Mouse (Mus musculus) midbrain, embryonic 11.5 days (tissue): ENCODE measurements around the gene Hoxb5. TPM values are rescaled to one million over a fixed set of nuclear protein-coding genes. Genes with fewer than 3 reads are reported as not detected.

Source experiments
- ATAC-seq: fragments of 200-750 bp; cut with Nextera tagmentation; 2 replicates; pipeline ENCODE4 v1.8.0; 2017; ENCODE audit warnings: moderate TSS enrichment, moderate library complexity; ENCODE audit not compliant: low FRiP score
- DNase-seq: peaks from one replicate; pipeline ENCODE4 v3.0.0; 2015; ENCODE audit warnings: low spot score; ENCODE audit errors: missing footprints
- H3K27ac ChIP-seq: fragments of 300-500 bp; sonication (generic); 2 replicates; pipeline ENCODE4 v1.5.1; 2014; ENCODE audit warnings: low read depth, low read length
- H3K27me3 ChIP-seq: fragments of 300-500 bp; sonication (generic); 2 replicates; pipeline ENCODE4 v1.6.1; 2014; ENCODE audit warnings: mild to moderate bottlenecking, low read length, moderate library complexity, mixed read lengths; ENCODE audit not compliant: control insufficient read depth, insufficient read depth
- H3K36me3 ChIP-seq: fragments of 300-500 bp; sonication (generic); 2 replicates; pipeline ENCODE4 v1.6.1; 2014; ENCODE audit warnings: mild to moderate bottlenecking, low read length, moderate library complexity, mixed read lengths; ENCODE audit not compliant: control insufficient read depth, insufficient read depth
- H3K4me1 ChIP-seq: fragments of 300-500 bp; sonication (generic); 2 replicates; pipeline ENCODE4 v1.6.1; 2014; ENCODE audit warnings: low read length; ENCODE audit not compliant: control insufficient read depth, insufficient read depth
- H3K4me2 ChIP-seq: fragments of 300-500 bp; sonication (generic); 2 replicates; pipeline ENCODE4 v1.6.1; 2014; ENCODE audit warnings: mild to moderate bottlenecking, moderate library complexity
- H3K4me3 ChIP-seq: fragments of 300-500 bp; sonication (generic); 2 replicates; pipeline ENCODE4 v1.5.1; 2014; ENCODE audit warnings: low read depth, low read length
- H3K9ac ChIP-seq: fragments of 300-500 bp; sonication (generic); 2 replicates; pipeline ENCODE4 v1.6.1; 2014; ENCODE audit warnings: low read length
- H3K9me3 ChIP-seq: fragments of 300-500 bp; sonication (generic); 2 replicates; pipeline ENCODE4 v1.6.1; 2016; ENCODE audit warnings: low read length; ENCODE audit not compliant: control insufficient read depth
- WGBS: fragments of 180-500 bp; shearing (Covaris S2); extraction: QIAGEN DNeasy Blood & Tissue Kit; methylation state at CpG from one replicate; pipeline ENCODE4 v1.1.7; 2014; 5-methylcytosine and 5-hydroxymethylcytosine counted together
- polyA plus RNA-seq: library from polyadenylated mRNA; unstranded; fragments of >200 nt; fragmentation: Nextera tagmentation; extraction: Ambion mirVana; gene quantifications from 2 replicates; pipeline ENCODE4 v1.2.1, GENCODE M21; 2014

The Hoxb5 gene
- polyA plus RNA-seq, 1 experiment from 2014 or later, result not detected

DNA sequence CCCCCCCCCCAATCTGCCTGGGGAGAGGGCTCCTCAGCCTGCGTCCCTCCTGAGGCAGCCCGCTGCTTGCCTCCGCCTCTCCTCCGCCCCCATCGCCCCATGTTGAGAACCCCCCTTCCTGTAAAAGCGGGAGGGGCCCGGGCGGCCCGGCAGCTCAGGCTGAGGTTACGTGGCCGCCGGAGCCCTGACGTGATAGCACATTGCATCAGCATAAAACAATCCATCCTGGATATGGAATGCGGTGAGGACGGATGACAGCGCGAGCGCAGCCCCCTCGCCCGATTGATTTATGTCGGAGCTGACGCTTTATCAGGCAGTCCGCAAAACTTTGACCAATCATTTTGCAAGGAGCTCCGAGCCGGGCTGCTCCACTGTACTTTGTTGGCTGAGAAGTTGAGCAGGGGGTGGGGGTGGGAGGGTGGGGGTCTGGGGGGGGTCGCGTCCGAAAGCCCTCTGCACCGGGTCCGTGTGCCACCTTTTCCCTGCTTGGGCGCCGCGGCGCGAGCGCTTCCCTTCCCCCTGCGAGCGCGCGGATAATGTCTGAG, 32.1 kb upstream of the Hoxb5 start, which contains the start of gene Hoxb9:
Gene Hoxb9 (plus strand): TSS at position 462 of the 545 bp plus-strand sequence.
- Histone ChIP-seq H3K27ac (no peak within 1 kb of the TSS), H3K9me3 (no peaks in the 10 kb centered on the region), H3K9ac (no peak within 1 kb of the TSS), H3K36me3 (no peaks in the 10 kb centered on the region), H3K4me1 (peaks cover 4% of the 10 kb centered on the region; the same call in 1 of the 2 replicates), H3K4me3 (no peak within 1 kb of the TSS), H3K27me3 (peaks cover 98% of the 10 kb centered on the region), H3K4me2 (no peak within 1 kb of the TSS)
- under 1% methylated on average over 37 of the region's 40 CpGs for WGBS
- ATAC-seq, result no peak
- DNase-seq, result no peak

DNA sequence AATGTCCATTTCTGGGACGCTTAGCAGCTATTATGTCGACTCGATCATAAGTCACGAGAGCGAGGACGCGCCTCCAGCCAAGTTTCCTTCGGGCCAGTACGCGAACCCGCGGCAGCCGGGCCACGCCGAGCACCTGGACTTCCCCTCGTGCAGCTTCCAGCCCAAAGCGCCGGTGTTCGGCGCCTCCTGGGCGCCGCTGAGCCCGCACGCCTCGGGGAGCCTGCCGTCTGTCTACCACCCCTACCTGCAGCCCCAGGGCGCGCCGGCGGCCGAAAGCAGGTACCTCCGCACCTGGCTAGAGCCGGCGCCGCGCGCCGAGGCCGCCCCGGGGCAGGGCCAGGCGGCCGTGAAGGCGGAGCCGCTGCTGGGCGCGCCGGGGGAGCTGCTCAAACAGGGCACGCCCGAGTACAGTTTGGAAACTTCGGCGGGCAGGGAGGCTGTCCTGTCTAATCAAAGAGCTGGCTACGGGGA, 31.6 kb upstream of the Hoxb5 start:
- no peak for DNase-seq
- Histone ChIP-seq H3K27ac (no peak overlapping the region), H3K27me3 (peaks cover 98% of the 10 kb centered on the region), H3K4me3 (no peak overlapping the region), H3K36me3 (no peaks in the 10 kb centered on the region), H3K4me1 (peaks cover 4% of the 10 kb centered on the region; the same call in 1 of the 2 replicates), H3K9ac (no peak overlapping the region), H3K9me3 (no peaks in the 10 kb centered on the region), H3K4me2 (no peak overlapping the region)
- no peak for ATAC-seq
- WGBS, result under 1% methylated on average over 52 of the region's 52 CpGs

DNA sequence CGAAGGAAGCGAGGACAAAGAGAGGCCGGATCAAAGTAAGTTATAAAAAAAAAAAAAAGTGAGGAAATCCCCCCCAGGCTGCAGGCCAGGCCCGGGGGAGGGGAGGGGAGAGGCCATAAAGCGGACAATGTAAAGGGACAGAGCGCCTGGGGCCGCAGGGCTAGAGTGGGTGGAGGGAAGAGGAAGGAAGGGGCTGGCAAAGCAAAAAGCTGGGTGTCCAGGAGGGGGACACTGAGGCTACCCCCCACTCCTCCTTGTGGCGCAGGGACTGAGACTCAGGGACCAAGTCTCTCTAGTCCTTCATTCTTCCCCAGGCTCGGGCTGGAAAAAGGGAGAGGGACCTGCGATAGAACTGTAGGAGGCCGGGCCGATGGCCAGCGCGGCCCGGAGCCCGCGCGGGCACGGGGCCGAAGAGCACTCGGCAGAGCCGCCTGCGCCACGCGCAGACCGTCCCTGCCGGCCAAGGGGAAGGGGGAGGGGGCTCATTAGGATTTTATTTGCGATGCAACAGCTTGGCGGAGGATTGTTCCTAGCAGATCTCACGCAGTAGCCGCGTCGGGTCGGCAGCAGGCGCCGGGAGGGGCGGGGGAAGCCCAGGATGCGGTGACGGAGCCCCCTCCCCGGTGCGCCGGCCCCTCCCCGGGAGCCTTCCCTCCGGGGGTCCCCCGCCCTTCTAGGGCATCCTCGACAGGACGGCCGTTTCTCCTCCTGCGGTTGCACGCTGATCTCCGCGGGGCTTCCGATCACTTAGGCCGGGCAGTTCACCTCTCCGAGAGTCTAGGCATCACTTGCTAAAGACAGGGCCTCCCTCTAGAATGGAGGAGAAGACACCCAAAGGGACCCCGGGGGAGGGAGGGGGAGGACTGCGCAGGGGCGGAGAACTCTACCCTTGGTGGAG, 30.9 kb upstream of the Hoxb5 start:
- no peak overlapping the region for H3K27ac ChIP-seq
- peaks cover 4% of the 10 kb centered on the region; the same call in 1 of the 2 replicates for H3K4me1 ChIP-seq
- ATAC-seq, result no peak
- H3K4me3 ChIP-seq, result no peak overlapping the region
- no peak overlapping the region for H3K4me2 ChIP-seq
- H3K36me3 ChIP-seq, result no peaks in the 10 kb centered on the region
- H3K9ac ChIP-seq, result no peak overlapping the region
- under 1% methylated on average over 58 of the region's 58 CpGs for WGBS
- H3K9me3 ChIP-seq, result no peaks in the 10 kb centered on the region
- DNase-seq, result no peak
- H3K27me3 ChIP-seq, result peaks cover 98% of the 10 kb centered on the region

DNA sequence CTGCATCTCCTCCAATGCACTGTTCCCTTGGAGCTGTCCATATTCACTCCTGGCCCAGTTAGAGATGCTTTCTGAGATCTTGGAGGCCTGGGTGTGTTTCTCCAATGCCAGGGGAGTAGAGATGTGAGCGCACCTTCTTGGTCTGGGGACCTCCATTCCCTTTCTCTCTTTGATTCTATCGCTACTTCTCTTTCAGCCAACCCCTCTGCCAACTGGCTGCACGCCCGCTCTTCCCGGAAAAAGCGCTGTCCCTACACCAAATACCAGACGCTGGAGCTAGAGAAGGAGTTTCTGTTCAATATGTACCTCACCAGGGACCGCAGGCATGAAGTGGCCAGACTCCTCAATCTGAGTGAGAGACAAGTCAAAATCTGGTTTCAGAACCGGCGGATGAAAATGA, 28.7 kb upstream of the Hoxb5 start:
- Histone ChIP-seq H3K4me2 (no peak overlapping the region), H3K9me3 (no peaks in the 10 kb centered on the region), H3K36me3 (no peaks in the 10 kb centered on the region), H3K9ac (no peak overlapping the region), H3K4me3 (no peak overlapping the region), H3K27ac (no peak overlapping the region), H3K4me1 (peaks cover 4% of the 10 kb centered on the region; the same call in 1 of the 2 replicates), H3K27me3 (peaks cover 100% of the 10 kb centered on the region)
- 2% methylated on average over 10 of the region's 10 CpGs for WGBS
- DNase-seq (no peak), ATAC-seq (no peak)

DNA sequence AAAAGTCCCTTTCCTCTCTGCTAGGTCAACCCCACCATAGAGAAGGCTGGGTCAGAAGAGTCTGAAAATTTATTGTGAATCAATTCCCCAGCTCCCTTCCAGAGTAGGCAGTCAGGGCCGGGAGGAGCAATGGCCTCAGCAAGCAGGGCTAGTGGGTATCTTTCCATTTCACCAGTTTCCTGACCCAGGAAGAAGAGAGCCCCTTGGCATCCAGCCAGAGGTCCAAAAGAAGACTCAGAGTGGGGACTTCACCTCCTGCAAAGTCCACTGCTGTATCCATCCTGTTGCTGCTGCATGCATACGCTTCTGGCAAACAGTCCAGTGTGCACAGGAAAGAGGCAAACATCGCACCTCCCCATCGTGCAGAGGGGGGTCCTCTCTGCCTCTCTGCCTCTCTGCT, 27.2 kb upstream of the Hoxb5 start:
- DNase-seq (no peak), ATAC-seq (no peak)
- H3K36me3 ChIP-seq, result no peaks in the 10 kb centered on the region
- no peaks in the 10 kb centered on the region for H3K9me3 ChIP-seq
- H3K9ac ChIP-seq, result no peak overlapping the region
- H3K4me2 ChIP-seq, result no peak overlapping the region
- H3K4me3 ChIP-seq, result no peak overlapping the region
- H3K27ac ChIP-seq, result no peak overlapping the region
- peaks cover 4% of the 10 kb centered on the region; the same call in 1 of the 2 replicates for H3K4me1 ChIP-seq
- 16% methylated on average over 4 of the region's 4 CpGs for WGBS
- H3K27me3 ChIP-seq, result peaks cover 100% of the 10 kb centered on the region

DNA sequence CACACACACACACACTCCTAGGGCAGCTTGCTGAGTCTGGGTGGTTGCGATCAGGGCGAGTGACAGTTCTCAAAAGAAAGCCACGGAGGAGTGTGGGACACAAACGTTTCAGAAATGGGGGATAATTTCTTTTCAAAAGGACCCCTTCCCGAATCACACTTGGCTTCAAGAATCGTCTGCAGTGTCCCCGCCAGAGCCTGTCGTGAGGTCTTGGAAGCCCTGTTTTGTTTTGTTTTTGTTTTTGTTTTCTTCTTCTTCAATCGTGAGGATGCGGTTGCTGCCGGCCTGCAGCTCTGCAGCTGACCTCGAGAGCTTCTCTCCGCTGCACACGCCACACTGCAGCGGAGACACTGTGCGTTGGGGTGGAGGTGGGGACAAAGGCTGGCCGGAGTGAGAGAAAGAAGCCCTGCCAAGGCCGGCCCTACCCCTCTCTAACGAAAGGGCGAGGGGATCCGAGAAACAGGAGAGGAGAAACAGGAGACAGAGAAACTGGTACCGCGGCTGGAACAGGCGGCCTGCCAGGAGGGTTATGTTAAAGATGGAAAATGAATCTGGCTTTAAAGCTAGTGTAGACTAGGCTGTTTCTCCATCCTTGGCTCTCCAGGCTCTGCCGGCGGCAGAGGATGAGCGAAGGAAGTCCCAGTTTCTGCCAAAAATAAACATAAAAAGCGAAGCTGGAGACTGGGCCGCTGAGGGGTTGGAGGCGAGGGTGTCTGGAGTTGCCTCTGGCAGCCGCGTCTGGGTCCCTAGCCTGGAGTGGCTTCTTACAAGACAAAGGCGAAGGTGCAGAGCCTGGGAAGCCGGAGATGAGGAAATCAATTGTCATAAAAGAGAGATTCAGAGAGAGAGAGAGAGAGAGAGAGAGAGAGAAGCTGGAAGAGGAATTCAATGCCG, 25.7 kb upstream of the Hoxb5 start:
- Histone ChIP-seq H3K4me1 (no peaks in the 10 kb centered on the region), H3K27ac (no peak overlapping the region), H3K4me2 (no peak overlapping the region), H3K4me3 (no peak overlapping the region), H3K36me3 (no peaks in the 10 kb centered on the region), H3K9me3 (no peaks in the 10 kb centered on the region), H3K9ac (no peak overlapping the region), H3K27me3 (peaks cover 100% of the 10 kb centered on the region)
- DNase-seq (no peak), ATAC-seq (no peak)
- WGBS, result 1% methylated on average over 35 of the region's 35 CpGs

DNA sequence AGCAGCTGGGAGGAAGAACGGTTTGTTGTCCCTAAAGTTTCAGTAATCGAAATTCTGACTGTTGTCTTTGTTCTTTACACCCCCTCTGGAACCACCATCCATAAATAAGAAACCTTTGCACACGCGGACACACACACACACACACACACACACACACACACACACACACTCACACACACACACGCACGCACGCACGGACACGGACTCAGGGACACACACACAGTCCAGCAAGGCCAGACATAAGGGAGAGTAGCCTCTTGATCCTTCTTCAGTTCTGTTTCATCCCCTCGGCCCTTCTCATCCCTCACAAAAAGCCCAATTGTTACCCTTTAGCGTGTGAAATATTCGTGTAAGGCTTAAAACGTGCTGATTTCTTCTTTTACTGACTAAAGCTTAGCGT, 24.8 kb upstream of the Hoxb5 start:
- Histone ChIP-seq H3K27me3 (peaks cover 100% of the 10 kb centered on the region), H3K9ac (no peak overlapping the region), H3K36me3 (no peaks in the 10 kb centered on the region), H3K27ac (no peak overlapping the region), H3K4me1 (no peaks in the 10 kb centered on the region), H3K4me2 (no peak overlapping the region), H3K4me3 (no peak overlapping the region), H3K9me3 (no peaks in the 10 kb centered on the region)
- no peak for ATAC-seq
- peak; percentile 95 for DNase-seq
- 19% methylated on average over 14 of the region's 14 CpGs for WGBS

DNA sequence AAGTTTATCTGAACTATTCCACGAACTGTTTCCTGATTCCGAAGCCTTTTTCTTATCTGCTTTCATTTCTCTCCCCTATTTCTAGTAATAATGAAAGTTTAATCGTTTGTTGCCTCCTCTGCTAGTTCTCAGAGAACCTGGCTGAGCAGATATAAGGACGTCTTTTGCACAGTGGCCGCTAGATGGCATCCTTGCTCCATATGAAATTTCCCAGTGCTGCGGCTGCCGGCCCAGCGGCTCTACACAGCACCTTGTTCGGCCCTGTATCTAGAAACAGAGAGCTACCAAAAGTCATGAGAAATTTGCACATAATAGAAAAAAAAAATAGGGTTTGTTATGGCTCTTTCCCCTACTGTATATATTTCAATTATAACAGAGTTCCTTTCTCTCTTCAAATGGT, 24.4 kb upstream of the Hoxb5 start:
- H3K27ac ChIP-seq, result no peak overlapping the region
- no peak overlapping the region for H3K9ac ChIP-seq
- DNase-seq (peak; percentile 99), ATAC-seq (no peak)
- no peak overlapping the region for H3K4me3 ChIP-seq
- H3K36me3 ChIP-seq, result no peaks in the 10 kb centered on the region
- H3K4me1 ChIP-seq, result no peaks in the 10 kb centered on the region
- WGBS, result under 1% methylated on average over 9 of the region's 9 CpGs
- H3K4me2 ChIP-seq, result no peak overlapping the region
- H3K9me3 ChIP-seq, result no peaks in the 10 kb centered on the region
- H3K27me3 ChIP-seq, result peaks cover 100% of the 10 kb centered on the region
